8 mouse cellular contexts compared by ENCODE assay signal in the genomic region with DNA sequence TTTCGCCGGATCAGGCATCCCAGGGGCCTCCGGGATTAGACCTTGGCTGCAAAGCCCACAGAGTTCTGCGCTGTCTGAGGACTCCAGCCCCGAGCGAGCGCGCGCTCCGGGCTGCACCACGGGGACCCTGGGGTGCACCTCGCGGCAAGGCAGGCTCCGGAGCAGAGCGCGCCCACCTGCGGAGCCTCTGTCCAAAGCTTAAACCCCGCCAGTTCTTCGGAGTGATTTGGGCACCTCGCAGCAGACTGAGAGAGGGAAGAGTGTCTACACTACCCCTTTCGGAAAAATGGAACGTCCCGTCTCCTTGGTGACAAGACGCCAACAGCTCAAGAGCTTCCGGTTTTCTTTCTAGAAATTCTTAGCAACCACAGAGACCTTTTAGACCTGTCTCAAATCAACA. TPM values are rescaled to one million over a fixed set of nuclear protein-coding genes. Genes with fewer than 3 reads are reported as not detected.
A peak's percentile ranks its signal among the peaks of the same experiment; 100 is the strongest.
DNase-seq lines count a peak whose midpoint lies in the region; ATAC-seq and TF ChIP-seq lines count a peak whose summit lies in the region.

A gene (minus strand): TSS at position 76 of the 400 bp plus-strand sequence.

- peak; percentile 22 to 62 for DNase-seq in urinary bladder, adult 18-20 months (ENCODE audit: low spot score in 2 of 2)
- DNase-seq in urinary bladder, postnatal 10 days (ENCODE audit: low spot score) = no peak
- peak; percentile 83 for DNase-seq in embryo, embryonic 10.5 days (ENCODE audit: low spot score)
- DNase-seq in heart, embryonic 10.5 days (ENCODE audit: low spot score) = peak; percentile 81
- peak; percentile 69 for DNase-seq in lung, adult 2 months
- peak; percentile 52 to 70 for DNase-seq in thymus, postnatal 10 days (ENCODE audit: low spot score in 2 of 2)

- no peak for TF ChIP-seq CTCF in lung, adult 2 months (IDR thresholded peaks at IDR 0.05; ENCODE audit: insufficient read depth, low read length)

- under 1% methylated on average over 25 of the region's 25 CpGs for WGBS in heart, embryonic 10.5 days
- WGBS in kidney, embryonic 16.5 days = under 1% methylated on average over 25 of the region's 25 CpGs
- under 1% methylated on average over 25 of the region's 25 CpGs for WGBS in lung, adult 2 months
- WGBS in neural tube, embryonic 14.5 days = under 1% methylated on average over 25 of the region's 25 CpGs

- peaks cover 10% of the 10 kb centered on the region for H3K4me1 ChIP-seq in heart, embryonic 10.5 days
- H3K4me1 ChIP-seq in kidney, embryonic 16.5 days (ENCODE audit: insufficient read depth, low read length) = peaks cover 7% of the 10 kb centered on the region
- peaks cover 13% of the 10 kb centered on the region for H3K4me1 ChIP-seq in lung, adult 2 months (ENCODE audit: control insufficient read depth, insufficient read depth, low read length)
- no peaks in the 10 kb centered on the region for H3K4me1 ChIP-seq in neural tube, embryonic 14.5 days (ENCODE audit: control insufficient read depth, insufficient read depth, low read length)

- peak within 1 kb of the TSS; percentile 62 for H3K4me3 ChIP-seq in heart, embryonic 10.5 days
- H3K4me3 ChIP-seq in kidney, embryonic 16.5 days (ENCODE audit: low read length) = peak within 1 kb of the TSS; percentile 57
- H3K4me3 ChIP-seq in lung, adult 2 months (replicated peaks; ENCODE audit: extremely low read depth, low read depth, low read length) = peak within 1 kb of the TSS; percentile 91
- H3K4me3 ChIP-seq in neural tube, embryonic 14.5 days (ENCODE audit: low read depth, low read length) = peak within 1 kb of the TSS; percentile 40

- H3K27ac ChIP-seq in heart, embryonic 10.5 days = peak within 1 kb of the TSS; percentile 91
- H3K27ac ChIP-seq in kidney, embryonic 16.5 days (ENCODE audit: low read length) = no peak within 1 kb of the TSS
- no peak within 1 kb of the TSS for H3K27ac ChIP-seq in neural tube, embryonic 14.5 days (ENCODE audit: low read depth, low read length)

- peak within 1 kb of the TSS; percentile 88 for H3K4me2 ChIP-seq in kidney, embryonic 16.5 days (replicated peaks; ENCODE audit: low read depth, low read length)
- peak within 1 kb of the TSS; percentile 69 for H3K4me2 ChIP-seq in neural tube, embryonic 14.5 days (ENCODE audit: low read depth, low read length)

- no peaks in the 10 kb centered on the region for H3K36me3 ChIP-seq in heart, embryonic 10.5 days
- no peaks in the 10 kb centered on the region for H3K36me3 ChIP-seq in kidney, embryonic 16.5 days (ENCODE audit: insufficient read depth, low read length)
- no peaks in the 10 kb centered on the region for H3K36me3 ChIP-seq in neural tube, embryonic 14.5 days (ENCODE audit: control insufficient read depth, insufficient read depth, low read length)

- TF ChIP-seq POLR2A in lung, adult 2 months (IDR thresholded peaks at IDR 0.05; ENCODE audit: borderline replicate concordance, extremely low read depth, low read depth, low read length) = no peak

- ATAC-seq in kidney, embryonic 16.5 days (ENCODE audit: low FRiP score, low TSS enrichment) = peak; percentile 83
- ATAC-seq in neural tube, embryonic 14.5 days (ENCODE audit: low read depth) = no peak

- H3K27me3 ChIP-seq in heart, embryonic 10.5 days (ENCODE audit: insufficient read depth, poor library complexity, severe bottlenecking) = peaks cover 54% of the 10 kb centered on the region
- peaks cover 27% of the 10 kb centered on the region for H3K27me3 ChIP-seq in kidney, embryonic 16.5 days (ENCODE audit: insufficient read depth, low read length)
- H3K27me3 ChIP-seq in neural tube, embryonic 14.5 days (ENCODE audit: control insufficient read depth, insufficient read depth, low read length) = peaks cover 10% of the 10 kb centered on the region

- peak within 1 kb of the TSS; percentile 74 for H3K9ac ChIP-seq in kidney, embryonic 16.5 days (replicated peaks; ENCODE audit: low read length)
- peak within 1 kb of the TSS; percentile 53 for H3K9ac ChIP-seq in neural tube, embryonic 14.5 days (replicated peaks; ENCODE audit: low read depth, low read length)

- no peaks in the 10 kb centered on the region for H3K9me3 ChIP-seq in heart, embryonic 10.5 days
- no peaks in the 10 kb centered on the region for H3K9me3 ChIP-seq in kidney, embryonic 16.5 days (ENCODE audit: low read length)
- no peaks in the 10 kb centered on the region for H3K9me3 ChIP-seq in neural tube, embryonic 14.5 days (ENCODE audit: control insufficient read depth, low read length)

RNA-seq across cellular contexts. Expression of the gene that starts here (rescaled TPM):
- polyA plus RNA-seq in heart, embryonic 10.5 days (2016; fragmentation: Nextera tagmentation; extraction: Ambion mirVana) = 0.13 and 0.51 TPM in 2 replicates
- polyA plus RNA-seq in kidney, embryonic 16.5 days (2015; fragmentation: Nextera tagmentation; extraction: Ambion mirVana) = 0.23 and 0.35 TPM in 2 replicates
- 4.0 and 4.6 TPM in 2 replicates for polyA plus RNA-seq in lung, adult 2 months (2012; rRNA removed)
- polyA plus RNA-seq in neural tube, embryonic 14.5 days (2014; fragmentation: Nextera tagmentation; extraction: Ambion mirVana) = 0.20 TPM in 1 of 2 replicates, not detected in the other

Comparison
In these comparisons a context has a peak if more than half of its experiments do, and no peak if none do; other contexts are left out.
1. Peak in DNase-seq, H3K4me3 ChIP-seq and H3K27ac ChIP-seq in heart, embryonic 10.5 days; RNA of the gene not detected or under 1 TPM.
2. Peak in ATAC-seq, H3K4me3 ChIP-seq, H3K9ac ChIP-seq and H3K4me2 ChIP-seq in kidney, embryonic 16.5 days; RNA of the gene not detected or under 1 TPM.
3. H3K4me3 ChIP-seq: peak in every context shown above with its lines; median percentile 91 in lung, adult 2 months; 62 in heart, embryonic 10.5 days; 57 in kidney, embryonic 16.5 days; 40 in neural tube, embryonic 14.5 days.